Mouse (Mus musculus) limb, embryonic 14.5 days (tissue): Measurements from ENCODE around the gene Zfp865. TPM values are rescaled to one million over a fixed set of nuclear protein-coding genes. Genes with fewer than 3 reads are reported as not detected.
A peak's percentile ranks its signal among the peaks of the same experiment; 100 is the strongest.

Source experiments
- ATAC-seq: fragments of 200-750 bp; cut with Nextera tagmentation; 2 replicates; pipeline ENCODE4 v1.8.0; 2017; ENCODE audit warnings: low read depth, moderate number of reproducible peaks, moderate TSS enrichment; ENCODE audit not compliant: low FRiP score
- DNase-seq: peaks from one replicate; pipeline ENCODE4 v3.0.0-alpha.2; 2015; ENCODE audit warnings: low spot score
- H3K27ac ChIP-seq: fragments of 300-500 bp; sonication (generic); replicated peaks from 2 replicates; pipeline ENCODE4 v1.5.1; 2014; ENCODE audit warnings: low read depth, mild to moderate bottlenecking, low read length, moderate library complexity, mixed read lengths
- H3K27me3 ChIP-seq: fragments of 300-500 bp; sonication (generic); 2 replicates; pipeline ENCODE4 v1.6.1; 2014; ENCODE audit warnings: low read length, mixed read lengths; ENCODE audit not compliant: control insufficient read depth, insufficient read depth
- H3K36me3 ChIP-seq: fragments of 300-500 bp; sonication (generic); 2 replicates; pipeline ENCODE4 v1.6.1; 2014; ENCODE audit warnings: mild to moderate bottlenecking, low read length, moderate library complexity, mixed read lengths; ENCODE audit not compliant: control insufficient read depth, insufficient read depth
- H3K4me1 ChIP-seq: fragments of 300-500 bp; sonication (generic); 2 replicates; pipeline ENCODE4 v1.6.1; 2014; ENCODE audit warnings: antibody characterized with exemption, low read length, mixed read lengths; ENCODE audit not compliant: control insufficient read depth, insufficient read depth
- H3K4me2 ChIP-seq: fragments of 300-500 bp; sonication (generic); replicated peaks from 2 replicates; pipeline ENCODE4 v1.6.1; 2014; ENCODE audit warnings: low read depth, mild to moderate bottlenecking, low read length, moderate library complexity; ENCODE audit not compliant: severe bottlenecking
- H3K4me3 ChIP-seq: fragments of 300-500 bp; sonication (generic); replicated peaks from 2 replicates; pipeline ENCODE4 v1.5.1; 2014; ENCODE audit warnings: low read length
- H3K9ac ChIP-seq: fragments of 300-500 bp; sonication (generic); 2 replicates; pipeline ENCODE4 v1.6.1; 2014; ENCODE audit warnings: mild to moderate bottlenecking, low read depth, low read length, moderate library complexity; ENCODE audit not compliant: severe bottlenecking
- H3K9me3 ChIP-seq: fragments of 300-500 bp; sonication (generic); 2 replicates; pipeline ENCODE4 v1.6.1; 2016; ENCODE audit warnings: low read length; ENCODE audit not compliant: control insufficient read depth
- POLR2A ChIP-seq: fragments of 200-500 bp; IDR thresholded peaks from 2 replicates; pipeline ENCODE4 v1.8.0; 2012; ENCODE audit warnings: inconsistent platforms, mild to moderate bottlenecking, moderate library complexity, borderline replicate concordance; ENCODE audit not compliant: insufficient read depth, insufficient read length; ENCODE audit errors: extremely low read depth
- WGBS: fragments of 180-500 bp; shearing (Covaris S2); extraction: QIAGEN DNeasy Blood & Tissue Kit; methylation state at CpG from one replicate; pipeline ENCODE4 v1.1.7; 2014; 5-methylcytosine and 5-hydroxymethylcytosine counted together
- polyA plus RNA-seq, 2 experiments: library from polyadenylated mRNA; depleted of rRNA in 1 of 2; stranded (reverse) in 1 of 2; unstranded in 1 of 2; fragments of >200 nt; fragmentation: Nextera tagmentation in 1 of 2; extraction: Ambion mirVana in 1 of 2; gene quantifications; 2 replicates each; pipeline versions ENCODE4 v1.2.1 to v1.2.3; 2012 to 2014

The Zfp865 gene
- polyA plus RNA-seq, 2 experiments = 6.6 to 53.2 TPM

- no peak for ATAC-seq
- TF ChIP-seq POLR2A = no peak
- no peak for DNase-seq
- 91% methylated on average over 7 of the region's 7 CpGs for WGBS
- Histone ChIP-seq H3K4me1 (no peaks in the 10 kb centered on the region), H3K9me3 (no peaks in the 10 kb centered on the region), H3K36me3 (no peaks in the 10 kb centered on the region), H3K27me3 (no peaks in the 10 kb centered on the region), H3K4me2 (no peak overlapping the region), H3K9ac (no peak overlapping the region), H3K4me3 (no peak overlapping the region), H3K27ac (no peak overlapping the region)
Measured at GRCm38 (mm10) chr7:4976832-4977231, 43.3 kb upstream of the Zfp865 start.

- 68% methylated on average over 2 of the region's 2 CpGs for WGBS
- no peak for TF ChIP-seq POLR2A
- peaks cover 17% of the 10 kb centered on the region for H3K36me3 ChIP-seq
Measured at GRCm38 (mm10) chr7:4988250-4988649, 31.9 kb upstream of the Zfp865 start.

GRCm38 (mm10) chr7:4993347-4993998 is 26.7 kb upstream of the Zfp865 start:
- no peak overlapping the region for H3K27ac ChIP-seq
- 45% methylated on average over 36 of the region's 55 CpGs for WGBS
- no peak for TF ChIP-seq POLR2A
- peaks cover 24% of the 10 kb centered on the region for H3K36me3 ChIP-seq
- H3K4me2 ChIP-seq = no peak overlapping the region; the same call in 1 of the 2 replicates
- H3K27me3 ChIP-seq = peaks cover 16% of the 10 kb centered on the region
- no peak for DNase-seq
- H3K4me3 ChIP-seq = peak overlapping the region; percentile 7; the same call in 1 of the 2 replicates
- H3K4me1 ChIP-seq = peaks cover 17% of the 10 kb centered on the region
- ATAC-seq = no peak
- H3K9me3 ChIP-seq = 0 out of 2 replicates have a peak, but pooled peaks cover 3% of the 10 kb centered on the region
- no peak overlapping the region for H3K9ac ChIP-seq

More at GRCm38 (mm10) chr7:4988250-4988649, 31.9 kb upstream of the Zfp865 start:
- peaks cover under 1% of the 10 kb centered on the region; the same call in 1 of the 2 replicates for H3K27me3 ChIP-seq
- H3K9me3 ChIP-seq = 0 out of 2 replicates have a peak, but pooled peaks cover 3% of the 10 kb centered on the region
- no peak overlapping the region for H3K4me3 ChIP-seq
- no peaks in the 10 kb centered on the region for H3K4me1 ChIP-seq
- no peak overlapping the region for H3K27ac ChIP-seq
- ATAC-seq = no peak
- H3K4me2 ChIP-seq = no peak overlapping the region
- DNase-seq = no peak
- H3K9ac ChIP-seq = no peak overlapping the region

- H3K36me3 ChIP-seq = peaks cover 24% of the 10 kb centered on the region
- H3K27ac ChIP-seq = no peak overlapping the region
- peak overlapping the region; percentile 81 for H3K4me2 ChIP-seq
- H3K4me1 ChIP-seq = peaks cover 17% of the 10 kb centered on the region
- ATAC-seq = no peak
- H3K4me3 ChIP-seq = peak overlapping the region; percentile 7; the same call in 1 of the 2 replicates
- 52% methylated on average over 56 of the region's 59 CpGs for WGBS
- no peak overlapping the region; the same call in 1 of the 2 replicates for H3K9ac ChIP-seq
- peaks cover 16% of the 10 kb centered on the region for H3K27me3 ChIP-seq
- no peak for DNase-seq
- 0 out of 2 replicates have a peak, but pooled peaks cover 3% of the 10 kb centered on the region for H3K9me3 ChIP-seq
- no peak for TF ChIP-seq POLR2A
Measured at GRCm38 (mm10) chr7:4993999-4994788, 26.0 kb upstream of the Zfp865 start.

GRCm38 (mm10) chr7:4995268-4996002 is 24.7 kb upstream of the Zfp865 start:
- Histone ChIP-seq H3K36me3 (peaks cover 24% of the 10 kb centered on the region), H3K4me3 (peak overlapping the region; percentile 55), H3K27me3 (peaks cover 16% of the 10 kb centered on the region), H3K9ac (peak overlapping the region; percentile 72), H3K4me2 (peak overlapping the region; percentile 81), H3K9me3 (0 out of 2 replicates have a peak, but pooled peaks cover 3% of the 10 kb centered on the region), H3K27ac (no peak overlapping the region), H3K4me1 (peaks cover 17% of the 10 kb centered on the region)
- ATAC-seq = peak; percentile 66
- DNase-seq = no peak
- 7% methylated on average over 19 of the region's 19 CpGs for WGBS
- TF ChIP-seq POLR2A = no peak
